Mouse (Mus musculus): ENCODE measurements around the gene Gm20388. TPM values are rescaled to one million over a fixed set of nuclear protein-coding genes. Genes with fewer than 3 reads are reported as not detected.

The Gm20388 gene
- polyA plus RNA-seq, 1 experiment from 2014 or later: not detected

DNA sequence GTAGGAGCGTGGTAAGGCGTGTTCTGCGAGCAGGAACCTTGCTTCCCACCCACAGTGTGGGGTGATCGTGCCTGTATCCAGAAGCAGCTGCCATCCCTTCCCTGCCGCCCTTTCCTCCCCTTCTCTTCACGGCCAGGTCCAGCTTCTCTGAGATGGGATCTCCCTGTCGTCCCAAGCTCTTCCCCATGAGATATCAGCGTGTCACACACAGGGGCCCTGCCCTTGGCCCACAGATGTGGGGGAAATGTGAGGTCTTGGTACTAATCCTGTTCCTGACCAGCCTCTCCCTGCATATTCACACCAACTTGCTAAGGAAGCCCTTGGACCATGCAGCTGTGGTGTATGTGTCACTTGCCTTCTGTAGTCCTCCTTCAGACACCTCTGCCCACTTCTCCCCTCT, 2377.1 kb downstream of the Gm20388 start:
- no peaks in the 10 kb centered on the region for H3K36me3 ChIP-seq (ENCODE audit: control insufficient read depth, insufficient read depth, low read length)
- WGBS: 67% methylated on average over 8 of the region's 8 CpGs
- H3K9ac ChIP-seq (ENCODE audit: low read length): no peak overlapping the region; the same call in 1 of the 2 replicates
- no peak for DNase-seq (ENCODE audit: low spot score)
- TF ChIP-seq CTCF (IDR thresholded peaks at IDR 0.05; ENCODE audit: low read depth) (no peak), EP300 (optimal IDR thresholded peaks at IDR 0.05) (no peak)
- H3K27me3 ChIP-seq (ENCODE audit: control insufficient read depth, insufficient read depth, low read length): no peaks in the 10 kb centered on the region
- no peak overlapping the region for H3K27ac ChIP-seq (replicated peaks)
- H3K9me3 ChIP-seq (ENCODE audit: control insufficient read depth, low read length): no peaks in the 10 kb centered on the region
- ATAC-seq (ENCODE audit: low FRiP score, low TSS enrichment): no peak
- H3K4me3 ChIP-seq (ENCODE audit: low read depth, low read length): no peak overlapping the region
- H3K4me1 ChIP-seq (replicated peaks; ENCODE audit: control insufficient read depth, insufficient read depth): peaks cover 7% of the 10 kb centered on the region; the same call in 1 of the 2 replicates
- H3K4me2 ChIP-seq (replicated peaks; ENCODE audit: low read depth): no peak overlapping the region

DNA sequence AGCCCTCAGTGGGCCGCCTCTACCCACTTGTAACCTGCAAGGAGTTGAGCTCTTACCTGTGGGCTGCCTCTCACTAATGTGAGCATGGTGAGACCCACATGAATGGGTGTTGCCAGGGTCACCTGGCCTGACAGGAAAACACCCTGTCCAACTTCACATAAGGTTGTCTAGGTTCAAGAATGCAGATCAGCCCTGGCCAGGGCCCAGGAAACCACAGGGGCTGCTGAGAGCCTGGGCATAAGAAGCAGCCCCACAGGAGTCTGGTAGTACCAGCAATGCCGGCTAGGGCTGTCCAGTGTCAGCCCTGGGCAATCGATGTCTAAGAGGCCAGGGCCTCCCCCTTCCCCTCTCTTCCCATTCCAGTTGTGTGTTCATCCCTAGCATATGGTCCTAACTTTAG, 2377.7 kb downstream of the Gm20388 start:
- H3K27me3 ChIP-seq (ENCODE audit: control insufficient read depth, insufficient read depth, low read length): no peaks in the 10 kb centered on the region
- DNase-seq (ENCODE audit: low spot score) (no peak), ATAC-seq (ENCODE audit: low FRiP score, low TSS enrichment) (no peak)
- no peak overlapping the region for H3K27ac ChIP-seq (replicated peaks)
- no peak overlapping the region for H3K4me3 ChIP-seq (ENCODE audit: low read depth, low read length)
- H3K36me3 ChIP-seq (ENCODE audit: control insufficient read depth, insufficient read depth, low read length): no peaks in the 10 kb centered on the region
- no peaks in the 10 kb centered on the region for H3K9me3 ChIP-seq (ENCODE audit: control insufficient read depth, low read length)
- no peak overlapping the region; the same call in 1 of the 2 replicates for H3K9ac ChIP-seq (ENCODE audit: low read length)
- no peak overlapping the region for H3K4me2 ChIP-seq (replicated peaks; ENCODE audit: low read depth)
- TF ChIP-seq CTCF (IDR thresholded peaks at IDR 0.05; ENCODE audit: low read depth): no peak
- TF ChIP-seq EP300 (optimal IDR thresholded peaks at IDR 0.05): no peak
- WGBS: 84% methylated on average over 3 of the region's 3 CpGs
- peaks cover 7% of the 10 kb centered on the region; the same call in 1 of the 2 replicates for H3K4me1 ChIP-seq (replicated peaks; ENCODE audit: control insufficient read depth, insufficient read depth)

DNA sequence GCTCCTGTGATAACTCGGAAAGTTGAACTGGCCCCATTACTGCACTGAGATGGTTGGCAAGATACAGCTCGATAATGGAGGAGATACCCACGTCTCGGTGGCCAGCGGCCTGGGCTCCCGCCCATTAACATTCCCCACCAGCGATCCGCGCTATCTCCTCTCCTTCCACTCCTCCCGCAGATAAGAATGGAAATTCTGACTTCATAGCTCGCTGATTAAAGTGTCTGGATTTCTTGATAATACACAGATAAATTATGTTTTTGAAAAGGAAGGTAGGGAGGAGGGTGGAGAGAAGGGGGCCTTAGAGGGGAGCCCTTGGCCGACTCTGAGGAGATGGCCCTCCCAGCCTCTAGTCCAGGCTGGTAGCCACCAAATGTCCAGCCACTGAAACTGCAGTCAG, 2380.4 kb downstream of the Gm20388 start:
- ATAC-seq (ENCODE audit: low FRiP score, low TSS enrichment) (no peak), DNase-seq (ENCODE audit: low spot score) (no peak)
- 58% methylated on average over 12 of the region's 12 CpGs for WGBS
- no peak for TF ChIP-seq CTCF (IDR thresholded peaks at IDR 0.05; ENCODE audit: low read depth)
- TF ChIP-seq EP300 (optimal IDR thresholded peaks at IDR 0.05): no peak
- no peaks in the 10 kb centered on the region for H3K9me3 ChIP-seq (ENCODE audit: control insufficient read depth, low read length)
- peaks cover 5% of the 10 kb centered on the region; the same call in 1 of the 2 replicates for H3K4me1 ChIP-seq (replicated peaks; ENCODE audit: control insufficient read depth, insufficient read depth)
- no peak overlapping the region for H3K4me2 ChIP-seq (replicated peaks; ENCODE audit: low read depth)
- no peak overlapping the region for H3K9ac ChIP-seq (ENCODE audit: low read length)
- no peaks in the 10 kb centered on the region for H3K27me3 ChIP-seq (ENCODE audit: control insufficient read depth, insufficient read depth, low read length)
- H3K4me3 ChIP-seq (ENCODE audit: low read depth, low read length): no peak overlapping the region
- H3K27ac ChIP-seq (replicated peaks): no peak overlapping the region
- H3K36me3 ChIP-seq (ENCODE audit: control insufficient read depth, insufficient read depth, low read length): no peaks in the 10 kb centered on the region

DNA sequence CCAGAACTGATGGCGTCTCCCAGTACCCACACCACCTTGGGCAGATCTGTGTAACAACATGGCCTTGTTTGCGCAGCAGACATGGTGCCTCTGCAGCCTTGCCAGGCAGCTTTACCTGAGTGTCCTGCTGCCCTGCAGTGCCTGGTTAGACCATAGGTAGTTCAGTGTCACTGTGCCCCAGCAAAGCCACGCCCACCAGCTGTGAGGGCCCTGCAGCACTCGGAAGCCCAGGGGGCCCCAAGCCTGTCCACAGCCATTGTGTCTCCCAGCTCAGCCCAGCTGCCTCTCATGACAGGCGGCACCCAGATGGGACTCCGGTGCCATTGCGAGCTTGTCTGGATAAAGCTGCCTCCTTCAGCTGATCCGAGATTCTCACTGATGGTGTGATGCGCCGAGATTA, 2380.9 kb downstream of the Gm20388 start:
- WGBS: 62% methylated on average over 10 of the region's 10 CpGs
- H3K9ac ChIP-seq (ENCODE audit: low read length): no peak overlapping the region
- H3K9me3 ChIP-seq (ENCODE audit: control insufficient read depth, low read length): no peaks in the 10 kb centered on the region
- peak; percentile 58 for DNase-seq (ENCODE audit: low spot score)
- H3K36me3 ChIP-seq (ENCODE audit: control insufficient read depth, insufficient read depth, low read length): no peaks in the 10 kb centered on the region
- H3K27me3 ChIP-seq (ENCODE audit: control insufficient read depth, insufficient read depth, low read length): no peaks in the 10 kb centered on the region
- no peak overlapping the region; the same call in 1 of the 2 replicates for H3K27ac ChIP-seq (replicated peaks)
- H3K4me1 ChIP-seq (replicated peaks; ENCODE audit: control insufficient read depth, insufficient read depth): peaks cover 5% of the 10 kb centered on the region; the same call in 1 of the 2 replicates
- ATAC-seq (ENCODE audit: low FRiP score, low TSS enrichment): no peak
- H3K4me2 ChIP-seq (replicated peaks; ENCODE audit: low read depth): no peak overlapping the region
- no peak for TF ChIP-seq CTCF (IDR thresholded peaks at IDR 0.05; ENCODE audit: low read depth)
- no peak for TF ChIP-seq EP300 (optimal IDR thresholded peaks at IDR 0.05)
- H3K4me3 ChIP-seq (ENCODE audit: low read depth, low read length): no peak overlapping the region

DNA sequence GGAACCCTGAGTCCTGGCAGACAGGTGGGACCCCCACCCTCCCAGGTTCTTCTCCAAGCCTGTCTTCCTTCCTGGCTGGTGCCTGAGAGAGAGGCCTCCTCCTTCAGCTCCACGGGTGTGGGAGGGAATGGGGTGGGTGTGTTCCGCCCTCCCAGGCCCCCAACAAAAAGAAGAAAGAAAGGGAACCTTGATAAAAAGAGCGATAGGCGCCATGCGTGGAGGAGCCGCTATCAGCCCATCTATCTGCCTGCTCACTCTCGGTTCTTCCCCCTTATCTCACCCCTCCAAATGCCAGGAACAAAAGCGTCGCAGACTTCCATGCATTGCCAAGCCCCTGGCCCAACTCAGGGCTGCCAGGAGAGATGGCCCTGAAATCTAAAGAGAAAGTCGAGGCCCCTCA, 2382.8 kb downstream of the Gm20388 start:
- Histone ChIP-seq H3K27me3 (ENCODE audit: control insufficient read depth, insufficient read depth, low read length) (no peaks in the 10 kb centered on the region), H3K27ac (replicated peaks) (no peak overlapping the region), H3K4me2 (replicated peaks; ENCODE audit: low read depth) (no peak overlapping the region), H3K36me3 (ENCODE audit: control insufficient read depth, insufficient read depth, low read length) (no peaks in the 10 kb centered on the region), H3K9ac (ENCODE audit: low read length) (no peak overlapping the region), H3K4me1 (replicated peaks; ENCODE audit: control insufficient read depth, insufficient read depth) (peaks cover 5% of the 10 kb centered on the region; the same call in 1 of the 2 replicates), H3K4me3 (ENCODE audit: low read depth, low read length) (no peak overlapping the region), H3K9me3 (ENCODE audit: control insufficient read depth, low read length) (no peaks in the 10 kb centered on the region)
- DNase-seq (ENCODE audit: low spot score): no peak
- 63% methylated on average over 8 of the region's 10 CpGs for WGBS
- no peak for TF ChIP-seq CTCF (IDR thresholded peaks at IDR 0.05; ENCODE audit: low read depth)
- TF ChIP-seq EP300 (optimal IDR thresholded peaks at IDR 0.05): no peak
- no peak for ATAC-seq (ENCODE audit: low FRiP score, low TSS enrichment)

DNA sequence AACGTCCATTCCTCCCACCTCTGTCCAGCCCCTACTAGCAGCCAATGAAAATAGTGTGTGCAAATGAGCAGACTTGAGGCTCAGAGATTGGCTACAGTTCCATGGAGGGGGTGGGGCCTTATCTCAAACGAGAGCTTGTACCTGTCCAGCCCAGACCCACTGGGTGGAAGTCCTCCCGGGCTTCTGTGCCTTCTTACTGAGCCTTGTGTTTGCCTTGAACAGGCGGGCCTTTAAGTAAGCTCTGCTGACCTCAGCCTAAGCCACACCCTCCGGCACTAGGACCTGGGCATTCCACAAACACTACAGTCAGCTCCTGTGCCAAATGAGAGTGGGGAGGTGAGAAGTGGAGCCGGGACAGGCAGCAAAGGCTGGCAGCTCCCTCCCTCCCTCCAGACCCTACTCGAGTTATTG, 2383.6 kb downstream of the Gm20388 start:
- ATAC-seq (ENCODE audit: low FRiP score, low TSS enrichment) (peak; percentile 94), DNase-seq (ENCODE audit: low spot score) (peak; percentile 91)
- no peaks in the 10 kb centered on the region for H3K9me3 ChIP-seq (ENCODE audit: control insufficient read depth, low read length)
- no peaks in the 10 kb centered on the region for H3K36me3 ChIP-seq (ENCODE audit: control insufficient read depth, insufficient read depth, low read length)
- no peaks in the 10 kb centered on the region for H3K27me3 ChIP-seq (ENCODE audit: control insufficient read depth, insufficient read depth, low read length)
- H3K9ac ChIP-seq (ENCODE audit: low read length): no peak overlapping the region
- peak overlapping the region; percentile 12; the same call in 1 of the 2 replicates for H3K4me2 ChIP-seq (replicated peaks; ENCODE audit: low read depth)
- peaks cover 5% of the 10 kb centered on the region; the same call in 1 of the 2 replicates for H3K4me1 ChIP-seq (replicated peaks; ENCODE audit: control insufficient read depth, insufficient read depth)
- no peak overlapping the region for H3K4me3 ChIP-seq (ENCODE audit: low read depth, low read length)
- H3K27ac ChIP-seq (replicated peaks): 0 out of 2 replicates have a peak overlapping the region, but pooled peaks have one; percentile 18
- TF ChIP-seq EP300 (optimal IDR thresholded peaks at IDR 0.05) (no peak), CTCF (IDR thresholded peaks at IDR 0.05; ENCODE audit: low read depth) (no peak)
- WGBS: 8% methylated on average over 7 of the region's 7 CpGs
